Mouse (Mus musculus): ENCODE results near the gene Sox8. TPM values are rescaled to one million over a fixed set of nuclear protein-coding genes. Genes with fewer than 3 reads are reported as not detected.

The Sox8 gene
- total and polyA plus RNA-seq, 3 experiments, result not detected

DNA sequence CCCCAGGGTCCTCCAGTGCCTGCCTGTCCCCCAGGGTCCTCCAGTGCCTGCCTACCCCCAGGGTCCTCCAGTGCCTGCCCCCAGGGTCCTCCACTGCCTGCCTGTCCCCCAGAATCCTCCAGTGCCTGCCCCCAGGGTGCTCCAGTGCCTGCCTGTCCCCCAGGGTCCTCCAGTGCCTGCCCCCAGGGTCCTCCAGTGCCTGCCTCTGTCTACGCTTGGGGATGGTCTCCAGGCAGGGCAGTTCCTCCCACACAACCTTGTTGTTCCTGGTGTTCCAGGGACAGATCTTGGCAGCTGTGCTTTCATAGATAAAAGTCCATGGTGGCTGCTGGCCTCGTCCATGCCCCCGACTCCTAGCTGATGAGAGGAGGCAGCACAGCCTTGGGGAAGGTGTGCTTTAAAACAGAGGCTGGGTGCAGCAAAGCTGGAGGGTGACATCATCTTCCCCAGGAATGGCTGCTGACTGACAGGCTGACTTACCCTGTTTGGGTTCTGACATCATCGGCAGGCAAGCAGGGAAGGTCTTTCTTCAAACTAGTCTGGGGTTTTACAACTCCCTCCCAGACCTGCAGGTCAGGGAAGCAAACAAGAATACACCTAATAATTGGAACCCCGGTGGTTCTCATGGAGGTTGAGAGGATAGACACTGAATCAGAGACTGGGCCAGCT is 9.8 kb downstream of the Sox8 start:
- no peak overlapping the region for H3K4me3 ChIP-seq (ENCODE audit: control insufficient read depth in 1 of 2, insufficient read depth in 1 of 2, low read depth in 2 of 2, low read length in 2 of 2)
- H3K79me2 ChIP-seq (ENCODE audit: control insufficient read depth, insufficient read depth, low read length, poor library complexity), result no peaks in the 10 kb centered on the region
- H3K4me1 ChIP-seq (ENCODE audit: control insufficient read depth in 1 of 2, insufficient read depth in 2 of 2, low read length in 2 of 2), result no peaks in the 10 kb centered on the region
- H3K36me3 ChIP-seq (ENCODE audit: control insufficient read depth in 1 of 2, insufficient read depth in 2 of 2, low read length in 2 of 2), result no peaks in the 10 kb centered on the region
- H3K27me3 ChIP-seq (ENCODE audit: control insufficient read depth in 1 of 2, insufficient read depth in 2 of 2, low read length in 2 of 2), result no peaks in the 10 kb centered on the region
- no peak overlapping the region for H3K9ac ChIP-seq (ENCODE audit: control insufficient read depth, low read depth, low read length, poor library complexity, severe bottlenecking)
- no peak overlapping the region for H3K27ac ChIP-seq (ENCODE audit: control insufficient read depth, low read depth, low read length)
- no peak for TF ChIP-seq MAX (IDR thresholded peaks at IDR 0.05; ENCODE audit: low read length)
- TF ChIP-seq GATA1 (IDR thresholded peaks at IDR 0.05; ENCODE audit: low read depth, low read length), result no peak
- TF ChIP-seq ZMIZ1 (IDR thresholded peaks at IDR 0.05; ENCODE audit: low read depth, low read length), result no peak
- no peak for TF ChIP-seq CHD1 (IDR thresholded peaks at IDR 0.05; ENCODE audit: low read depth, low read length)
- no peak for TF ChIP-seq E2F4 (IDR thresholded peaks at IDR 0.05; ENCODE audit: borderline replicate concordance, low read depth, low read length)
- no peak for TF ChIP-seq EP300 (IDR thresholded peaks at IDR 0.05; ENCODE audit: low read depth in 1 of 2, low read length in 2 of 2)
- TF ChIP-seq MAZ (IDR thresholded peaks at IDR 0.05; ENCODE audit: low read depth, low read length), result no peak
- TF ChIP-seq KAT2A (conservative IDR thresholded peaks at IDR 0.05; ENCODE audit: low read depth, low read length), result no peak
- no peak for TF ChIP-seq ZNF384 (IDR thresholded peaks at IDR 0.05; ENCODE audit: low read depth, low read length)
- no peak for TF ChIP-seq BHLHE40 (IDR thresholded peaks at IDR 0.05; ENCODE audit: borderline replicate concordance, low read depth, low read length)
- TF ChIP-seq MEF2A (IDR thresholded peaks at IDR 0.05; ENCODE audit: extremely low read depth, insufficient replicate concordance, low read depth, low read length, poor library complexity, severe bottlenecking), result no peak
- TF ChIP-seq ZKSCAN1 (IDR thresholded peaks at IDR 0.05; ENCODE audit: low read depth, low read length), result no peak
- no peak for TF ChIP-seq POLR2AphosphoS2 (IDR thresholded peaks at IDR 0.05; ENCODE audit: low read length)
- TF ChIP-seq POLR2AphosphoS5 (IDR thresholded peaks at IDR 0.05; ENCODE audit: borderline replicate concordance, low read depth, low read length), result no peak
- TF ChIP-seq TBP (IDR thresholded peaks at IDR 0.05; ENCODE audit: low read depth, low read length), result no peak
- no peak for TF ChIP-seq ZC3H11A (IDR thresholded peaks at IDR 0.05; ENCODE audit: low read depth, low read length)
- no peaks in the 10 kb centered on the region for H3K9me3 ChIP-seq (replicated peaks; ENCODE audit: insufficient read depth, low read length)
- DNase-seq (ENCODE audit: low read depth, low spot score), result no peak

- no peak for DNase-seq (ENCODE audit: low read depth, low spot score)
- Histone ChIP-seq H3K9me3 (replicated peaks; ENCODE audit: insufficient read depth, low read length) (no peaks in the 10 kb centered on the region), H3K9ac (ENCODE audit: control insufficient read depth, low read depth, low read length, poor library complexity, severe bottlenecking) (no peak overlapping the region), H3K79me2 (ENCODE audit: control insufficient read depth, insufficient read depth, low read length, poor library complexity) (no peaks in the 10 kb centered on the region), H3K4me1 (ENCODE audit: control insufficient read depth in 1 of 2, insufficient read depth in 2 of 2, low read length in 2 of 2) (no peaks in the 10 kb centered on the region), H3K4me3 (ENCODE audit: control insufficient read depth in 1 of 2, insufficient read depth in 1 of 2, low read depth in 2 of 2, low read length in 2 of 2) (no peak overlapping the region), H3K27me3 (ENCODE audit: control insufficient read depth in 1 of 2, insufficient read depth in 2 of 2, low read length in 2 of 2) (no peaks in the 10 kb centered on the region), H3K27ac (ENCODE audit: control insufficient read depth, low read depth, low read length) (no peak overlapping the region), H3K36me3 (ENCODE audit: control insufficient read depth in 1 of 2, insufficient read depth in 2 of 2, low read length in 2 of 2) (no peaks in the 10 kb centered on the region)
- TF ChIP-seq MEF2A (IDR thresholded peaks at IDR 0.05; ENCODE audit: extremely low read depth, insufficient replicate concordance, low read depth, low read length, poor library complexity, severe bottlenecking) (no peak), POLR2A (IDR thresholded peaks at IDR 0.05; ENCODE audit: control insufficient read depth in 1 of 2, insufficient read depth in 1 of 2, low read depth in 1 of 2, low read length in 2 of 2, poor library complexity in 1 of 2) (no peak), MAZ (IDR thresholded peaks at IDR 0.05; ENCODE audit: low read depth, low read length) (no peak), USF2 (IDR thresholded peaks at IDR 0.05; ENCODE audit: borderline replicate concordance in 1 of 2, insufficient read depth in 1 of 2, low read depth in 1 of 2, low read length in 2 of 2) (no peak), MYC (IDR thresholded peaks at IDR 0.05; ENCODE audit: low read depth, low read length) (no peak), CHD1 (IDR thresholded peaks at IDR 0.05; ENCODE audit: low read depth, low read length) (no peak), HCFC1 (IDR thresholded peaks at IDR 0.05; ENCODE audit: low read depth, low read length) (no peak), E2F4 (IDR thresholded peaks at IDR 0.05; ENCODE audit: borderline replicate concordance, low read depth, low read length) (no peak), MAFK (IDR thresholded peaks at IDR 0.05; ENCODE audit: borderline replicate concordance, low read depth, low read length) (no peak), TCF12 (IDR thresholded peaks at IDR 0.05; ENCODE audit: low read depth, low read length) (no peak), NRF1 (IDR thresholded peaks at IDR 0.05; ENCODE audit: insufficient read depth, low read depth, low read length, poor library complexity, severe bottlenecking) (no peak), BHLHE40 (IDR thresholded peaks at IDR 0.05; ENCODE audit: borderline replicate concordance, low read depth, low read length) (no peak), USF1 (IDR thresholded peaks at IDR 0.05; ENCODE audit: low read depth, low read length) (no peak), KAT2A (conservative IDR thresholded peaks at IDR 0.05; ENCODE audit: low read depth, low read length) (no peak), SIN3A (IDR thresholded peaks at IDR 0.05; ENCODE audit: low read length) (no peak)
These were observed 10.9 kb downstream of the Sox8 start for GRCm38 (mm10) chr17:25559634-25560033.
